Mouse (Mus musculus) hindbrain, postnatal 0 days (tissue): ENCODE data around the gene Lrrc49. TPM values are rescaled to one million over a fixed set of nuclear protein-coding genes. Genes with fewer than 3 reads are reported as not detected.
A peak's percentile ranks its signal among the peaks of the same experiment; 100 is the strongest.

Source experiments
- ATAC-seq: fragments of 200-750 bp; cut with Nextera tagmentation; 2 replicates; pipeline ENCODE4 v1.8.0; 2017; ENCODE audit warnings: mild to moderate bottlenecking, moderate TSS enrichment, moderate library complexity
- DNase-seq: peaks from one replicate; pipeline ENCODE4 v3.0.0-alpha.2; 2015; ENCODE audit warnings: low spot score
- H3K27ac ChIP-seq: fragments of 300-500 bp; sonication (generic); 2 replicates; pipeline ENCODE4 v1.5.1; 2014; ENCODE audit warnings: mild to moderate bottlenecking
- H3K27me3 ChIP-seq: fragments of 300-500 bp; sonication (generic); 2 replicates; pipeline ENCODE4 v1.6.1; 2014; ENCODE audit warnings: low read length, mixed read lengths; ENCODE audit not compliant: insufficient read depth
- H3K36me3 ChIP-seq: fragments of 300-500 bp; sonication (generic); 2 replicates; pipeline ENCODE4 v1.6.1; 2014; ENCODE audit warnings: low read length, mixed read lengths; ENCODE audit not compliant: insufficient read depth
- H3K4me1 ChIP-seq: fragments of 300-500 bp; sonication (generic); 2 replicates; pipeline ENCODE4 v1.6.1; 2014; ENCODE audit warnings: antibody characterized with exemption, low read length, mixed read lengths; ENCODE audit not compliant: insufficient read depth
- H3K4me2 ChIP-seq: fragments of 300-500 bp; sonication (generic); 2 replicates; pipeline ENCODE4 v1.6.1; 2014; ENCODE audit warnings: low read depth, mild to moderate bottlenecking, low read length, moderate library complexity, mixed read lengths
- H3K4me3 ChIP-seq: fragments of 300-500 bp; sonication (generic); 2 replicates; pipeline ENCODE4 v1.5.1; 2014; ENCODE audit warnings: low read length
- H3K9ac ChIP-seq: fragments of 300-500 bp; sonication (generic); replicated peaks from 2 replicates; pipeline ENCODE4 v1.6.1; 2014; ENCODE audit warnings: mild to moderate bottlenecking, low read length, moderate library complexity, mixed read lengths
- H3K9me3 ChIP-seq: fragments of 300-500 bp; sonication (generic); 2 replicates; pipeline ENCODE4 v1.6.1; 2016; ENCODE audit warnings: low read length, mixed read lengths
- CTCF ChIP-seq: IDR thresholded peaks from 2 replicates; pipeline ENCODE4 v1.5.1; 2016; ENCODE audit warnings: antibody characterized with exemption, control low read depth, low read depth
- WGBS: fragments of 180-500 bp; shearing (Covaris S2); extraction: QIAGEN DNeasy Blood & Tissue Kit; methylation state at CpG from one replicate; pipeline ENCODE4 v1.1.7; 2014; 5-methylcytosine and 5-hydroxymethylcytosine counted together
- polyA plus RNA-seq: library from polyadenylated mRNA; unstranded; fragments of >200 nt; fragmentation: Nextera tagmentation; extraction: Ambion mirVana; gene quantifications from 2 replicates; pipeline ENCODE4 v1.2.1, GENCODE M21; 2015
- total RNA-seq: library from RNA; depleted of rRNA; stranded (reverse); fragments of >200 nt; gene quantifications from 2 replicates; pipeline ENCODE4 v1.2.3, GENCODE M21; 2014

Gene Lrrc49
- total and polyA plus RNA-seq, 2 experiments from 2014 or later, result 48.6 to 71.1 TPM

GRCm38 (mm10) chr9:60558507-60558906 lies 129.5 kb downstream of the Lrrc49 start:
- Histone ChIP-seq H3K4me1 (peaks cover 5% of the 10 kb centered on the region; the same call in 1 of the 2 replicates), H3K9ac (no peak overlapping the region), H3K9me3 (no peaks in the 10 kb centered on the region), H3K36me3 (no peaks in the 10 kb centered on the region), H3K27me3 (no peaks in the 10 kb centered on the region), H3K4me2 (no peak overlapping the region), H3K4me3 (no peak overlapping the region), H3K27ac (no peak overlapping the region)
- ATAC-seq (no peak), DNase-seq (no peak)
- WGBS, result 77% methylated on average over 3 of the region's 3 CpGs
- TF ChIP-seq CTCF, result no peak

- Histone ChIP-seq H3K9ac (no peak overlapping the region), H3K4me1 (no peaks in the 10 kb centered on the region), H3K27me3 (no peaks in the 10 kb centered on the region), H3K9me3 (no peaks in the 10 kb centered on the region), H3K36me3 (no peaks in the 10 kb centered on the region), H3K4me3 (no peak overlapping the region), H3K27ac (no peak overlapping the region), H3K4me2 (no peak overlapping the region)
- peak; percentile 31; the same call in 1 of the 2 replicates for TF ChIP-seq CTCF
- ATAC-seq, result no peak
- 99% methylated on average over 4 of the region's 4 CpGs for WGBS
- DNase-seq, result no peak
Measured at GRCm38 (mm10) chr9:60551238-60551637, 136.7 kb downstream of the Lrrc49 start.

- H3K4me2 ChIP-seq, result no peak overlapping the region
- no peak overlapping the region for H3K4me3 ChIP-seq
- WGBS, result 33% methylated on average over 4 of the region's 4 CpGs
- DNase-seq, result peak; percentile 73
- no peak overlapping the region for H3K27ac ChIP-seq
- H3K36me3 ChIP-seq, result no peaks in the 10 kb centered on the region
- H3K9ac ChIP-seq, result no peak overlapping the region
- TF ChIP-seq CTCF, result peak; percentile 85
- H3K27me3 ChIP-seq, result no peaks in the 10 kb centered on the region
- H3K4me1 ChIP-seq, result no peaks in the 10 kb centered on the region
- no peak for ATAC-seq
- H3K9me3 ChIP-seq, result no peaks in the 10 kb centered on the region
Measured at GRCm38 (mm10) chr9:60548182-60548581, 139.8 kb downstream of the Lrrc49 start.

- H3K4me2 ChIP-seq, result no peak overlapping the region
- no peak overlapping the region for H3K9ac ChIP-seq
- H3K36me3 ChIP-seq, result no peaks in the 10 kb centered on the region
- 95% methylated on average over 2 of the region's 2 CpGs for WGBS
- no peak overlapping the region for H3K27ac ChIP-seq
- no peaks in the 10 kb centered on the region for H3K9me3 ChIP-seq
- ATAC-seq, result no peak
- H3K27me3 ChIP-seq, result no peaks in the 10 kb centered on the region
- no peak for DNase-seq
- no peak for TF ChIP-seq CTCF
- no peaks in the 10 kb centered on the region for H3K4me1 ChIP-seq
- no peak overlapping the region for H3K4me3 ChIP-seq
Measured at GRCm38 (mm10) chr9:60546169-60546568, 141.8 kb downstream of the Lrrc49 start.

GRCm38 (mm10) chr9:60545361-60546096 lies 142.4 kb downstream of the Lrrc49 start:
- Histone ChIP-seq H3K4me3 (no peak overlapping the region), H3K9ac (no peak overlapping the region), H3K36me3 (no peaks in the 10 kb centered on the region), H3K27ac (no peak overlapping the region), H3K27me3 (no peaks in the 10 kb centered on the region), H3K4me2 (no peak overlapping the region), H3K9me3 (no peaks in the 10 kb centered on the region), H3K4me1 (no peaks in the 10 kb centered on the region)
- DNase-seq (no peak), ATAC-seq (no peak)
- no peak for TF ChIP-seq CTCF
- WGBS, result 79% methylated on average over 13 of the region's 13 CpGs

GRCm38 (mm10) chr9:60543422-60544015 lies 144.4 kb downstream of the Lrrc49 start:
- Histone ChIP-seq H3K27ac (no peak overlapping the region), H3K9ac (no peak overlapping the region), H3K9me3 (no peaks in the 10 kb centered on the region), H3K27me3 (no peaks in the 10 kb centered on the region), H3K36me3 (no peaks in the 10 kb centered on the region), H3K4me1 (no peaks in the 10 kb centered on the region), H3K4me3 (no peak overlapping the region), H3K4me2 (no peak overlapping the region)
- DNase-seq (no peak), ATAC-seq (no peak)
- no peak for TF ChIP-seq CTCF
- 90% methylated on average over 7 of the region's 7 CpGs for WGBS

- DNase-seq (no peak), ATAC-seq (no peak)
- WGBS, result 88% methylated on average over 12 of the region's 12 CpGs
- no peak overlapping the region for H3K9ac ChIP-seq
- H3K4me3 ChIP-seq, result no peak overlapping the region
- H3K4me1 ChIP-seq, result no peaks in the 10 kb centered on the region
- H3K36me3 ChIP-seq, result no peaks in the 10 kb centered on the region
- no peaks in the 10 kb centered on the region for H3K27me3 ChIP-seq
- no peaks in the 10 kb centered on the region for H3K9me3 ChIP-seq
- no peak overlapping the region for H3K4me2 ChIP-seq
- H3K27ac ChIP-seq, result no peak overlapping the region
- no peak for TF ChIP-seq CTCF
Measured at GRCm38 (mm10) chr9:60530310-60530709, 157.6 kb downstream of the Lrrc49 start.
